Comparison of ENCODE assay signal across 23 mouse cellular contexts in the genomic region with DNA sequence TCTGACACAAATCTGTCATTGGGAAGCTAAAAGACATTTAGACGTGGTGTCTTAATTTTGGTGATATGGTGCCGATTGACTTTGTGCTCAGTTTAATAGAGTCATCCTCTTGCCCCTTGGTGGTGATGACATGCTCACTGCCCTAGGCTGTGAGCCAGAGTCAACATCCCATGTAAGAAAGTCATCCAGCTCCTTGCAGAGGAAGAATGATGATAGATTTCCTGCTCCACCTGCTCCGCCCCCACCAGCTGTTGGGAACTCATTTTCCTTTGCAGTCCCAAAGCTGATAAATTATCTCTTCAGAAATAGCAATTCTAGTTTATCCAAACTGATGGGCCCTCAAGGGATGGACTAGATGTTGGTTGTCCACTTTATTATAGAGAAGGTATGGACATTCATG.
"Had no signal": no experiment of that assay in that cellular context is flagged by ENCODE, and none has a peak within 500 bp of the region (broad histone marks: within the 10 kb centered on the region; RNA-seq: fewer than 3 reads in every experiment).

No protein-coding gene starts in this region.

- H3K9me3 ChIP-seq: intestine, embryonic 15.5 days; limb, embryonic 10.5 days; limb, embryonic 13.5 days; liver, embryonic 12.5 days; liver, embryonic 15.5 days; lung, embryonic 15.5 days; midbrain, embryonic 10.5 days; midbrain, embryonic 15.5 days; neural tube, embryonic 12.5 days; neural tube, embryonic 15.5 days had no signal

- H3K9ac ChIP-seq: intestine, embryonic 15.5 days; limb, embryonic 13.5 days; liver, embryonic 12.5 days; liver, embryonic 15.5 days; lung, embryonic 15.5 days; midbrain, embryonic 15.5 days; neural tube, embryonic 12.5 days; neural tube, embryonic 15.5 days had no signal

- DNase-seq: layer of hippocampus, adult 9-11 months; liver; lung, adult 18-20 months; lung, postnatal 10 days; lung, postnatal 36 days; right cerebral cortex, adult 18-20 months; right cerebral cortex, postnatal 14 days; right cerebral cortex, postnatal 4 days; thymus, adult 2 months; thymus, postnatal 25 days had no signal

- H3K36me3 ChIP-seq: intestine, embryonic 15.5 days; limb, embryonic 10.5 days; limb, embryonic 13.5 days; liver, embryonic 12.5 days; liver, embryonic 15.5 days; lung, embryonic 15.5 days; midbrain, embryonic 10.5 days; midbrain, embryonic 15.5 days; neural tube, embryonic 12.5 days; neural tube, embryonic 15.5 days had no signal

- ATAC-seq: intestine, embryonic 15.5 days; liver, embryonic 12.5 days; midbrain, embryonic 15.5 days had no signal

- H3K4me2 ChIP-seq: intestine, embryonic 15.5 days; limb, embryonic 13.5 days; liver, embryonic 12.5 days; liver, embryonic 15.5 days; lung, embryonic 15.5 days; midbrain, embryonic 15.5 days; neural tube, embryonic 12.5 days; neural tube, embryonic 15.5 days had no signal

- H3K4me3 ChIP-seq: intestine, embryonic 15.5 days; layer of hippocampus, adult 2 months; limb, embryonic 10.5 days; limb, embryonic 13.5 days; liver, embryonic 12.5 days; liver, embryonic 15.5 days; lung, embryonic 15.5 days; megakaryocyte, embryonic 14.5 days; midbrain, embryonic 10.5 days; midbrain, embryonic 15.5 days; neural tube, embryonic 12.5 days; neural tube, embryonic 15.5 days had no signal

- H3K4me1 ChIP-seq: intestine, embryonic 15.5 days; limb, embryonic 10.5 days; limb, embryonic 13.5 days; liver, embryonic 12.5 days; liver, embryonic 15.5 days; lung, embryonic 15.5 days; megakaryocyte, embryonic 14.5 days; midbrain, embryonic 10.5 days; midbrain, embryonic 15.5 days; neural tube, embryonic 12.5 days; neural tube, embryonic 15.5 days had no signal

- H3K27ac ChIP-seq: intestine, embryonic 15.5 days; layer of hippocampus, adult 2 months; limb, embryonic 10.5 days; limb, embryonic 13.5 days; liver, embryonic 12.5 days; liver, embryonic 15.5 days; lung, embryonic 15.5 days; midbrain, embryonic 10.5 days; midbrain, embryonic 15.5 days; neural tube, embryonic 12.5 days; neural tube, embryonic 15.5 days; stomach, postnatal 0 days had no signal

- H3K27me3 ChIP-seq: intestine, embryonic 15.5 days; limb, embryonic 13.5 days; liver, embryonic 12.5 days; liver, embryonic 15.5 days; lung, embryonic 15.5 days; megakaryocyte, embryonic 14.5 days; midbrain, embryonic 15.5 days; neural tube, embryonic 12.5 days; neural tube, embryonic 15.5 days had no signal
